Mouse (Mus musculus): Measurements from ENCODE around the gene Gm5142. TPM values are rescaled to one million over a fixed set of nuclear protein-coding genes. Genes with fewer than 3 reads are reported as not detected.

Gene Gm5142
- polyA plus RNA-seq, 1 experiment: not detected

DNA sequence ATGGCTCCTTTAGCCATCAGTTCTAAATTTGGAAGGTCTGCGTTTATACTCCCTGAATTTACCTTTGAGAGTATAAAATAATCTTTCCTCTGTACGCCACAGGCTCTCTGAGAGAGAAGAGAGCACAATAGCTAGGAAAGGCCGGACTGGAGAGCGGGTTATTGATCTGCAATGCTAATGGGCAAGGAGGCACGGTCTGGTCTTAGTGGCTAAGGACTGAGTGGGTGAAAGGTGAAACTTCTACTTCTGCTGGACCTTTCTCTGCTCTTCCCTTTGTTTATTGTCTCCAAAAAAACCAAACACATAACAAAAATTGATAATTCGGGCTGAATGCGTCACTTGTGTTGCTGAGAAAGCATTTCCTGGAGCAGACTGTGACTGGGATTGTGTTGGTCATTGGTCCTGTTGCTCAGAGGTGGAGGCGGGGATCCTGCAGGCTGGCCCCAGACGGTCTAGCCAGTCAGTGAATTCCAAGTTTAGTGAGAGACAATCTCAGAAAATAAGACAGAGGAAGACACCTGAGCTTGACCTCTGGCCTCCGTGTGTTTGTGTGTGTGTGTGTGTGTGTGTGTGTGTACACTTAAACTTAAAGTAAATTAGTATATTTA is 27.5 kb upstream of the Gm5142 start:
- Histone ChIP-seq H3K79me3 (ENCODE audit: low read depth) (peaks cover 44% of the 10 kb centered on the region), H3ac (ENCODE audit: control insufficient read depth, insufficient read length, low read depth) (no peak overlapping the region), H3K79me2 (ENCODE audit: control insufficient read depth, insufficient read depth) (peaks cover 82% of the 10 kb centered on the region), H3K4me3 (ENCODE audit: insufficient read depth, poor library complexity, severe bottlenecking) (no peak overlapping the region), H3K27me3 (ENCODE audit: control insufficient read depth, insufficient read depth, insufficient read length) (no peaks in the 10 kb centered on the region), H3K36me3 (ENCODE audit: control insufficient read depth, insufficient read depth) (peaks cover 9% of the 10 kb centered on the region)
- TF ChIP-seq USF1 (IDR thresholded peaks at IDR 0.05; ENCODE audit: low read depth) (no peak), MAX (IDR thresholded peaks at IDR 0.05) (no peak), MYOG (IDR thresholded peaks at IDR 0.05; ENCODE audit: control insufficient read depth, extremely low read depth, insufficient read length) (no peak)

- Histone ChIP-seq H3K36me3 (ENCODE audit: control insufficient read depth, insufficient read depth) (peaks cover 9% of the 10 kb centered on the region), H3ac (ENCODE audit: control insufficient read depth, insufficient read length, low read depth) (no peak overlapping the region), H3K79me2 (ENCODE audit: control insufficient read depth, insufficient read depth) (peaks cover 82% of the 10 kb centered on the region), H3K27me3 (ENCODE audit: control insufficient read depth, insufficient read depth, insufficient read length) (no peaks in the 10 kb centered on the region), H3K79me3 (ENCODE audit: low read depth) (peaks cover 44% of the 10 kb centered on the region), H3K4me3 (ENCODE audit: insufficient read depth, poor library complexity, severe bottlenecking) (no peak overlapping the region)
- TF ChIP-seq MYOD1 (IDR thresholded peaks at IDR 0.05; ENCODE audit: control insufficient read depth, insufficient read length, low read depth): no peak
- TF ChIP-seq MYOG (IDR thresholded peaks at IDR 0.05; ENCODE audit: control insufficient read depth, extremely low read depth, insufficient read length): no peak
- no peak for TF ChIP-seq MAX (IDR thresholded peaks at IDR 0.05)
- no peak for TF ChIP-seq USF1 (IDR thresholded peaks at IDR 0.05; ENCODE audit: low read depth)
Observed at GRCm38 (mm10) chr14:59205461-59205860, 26.9 kb upstream of the Gm5142 start.

DNA sequence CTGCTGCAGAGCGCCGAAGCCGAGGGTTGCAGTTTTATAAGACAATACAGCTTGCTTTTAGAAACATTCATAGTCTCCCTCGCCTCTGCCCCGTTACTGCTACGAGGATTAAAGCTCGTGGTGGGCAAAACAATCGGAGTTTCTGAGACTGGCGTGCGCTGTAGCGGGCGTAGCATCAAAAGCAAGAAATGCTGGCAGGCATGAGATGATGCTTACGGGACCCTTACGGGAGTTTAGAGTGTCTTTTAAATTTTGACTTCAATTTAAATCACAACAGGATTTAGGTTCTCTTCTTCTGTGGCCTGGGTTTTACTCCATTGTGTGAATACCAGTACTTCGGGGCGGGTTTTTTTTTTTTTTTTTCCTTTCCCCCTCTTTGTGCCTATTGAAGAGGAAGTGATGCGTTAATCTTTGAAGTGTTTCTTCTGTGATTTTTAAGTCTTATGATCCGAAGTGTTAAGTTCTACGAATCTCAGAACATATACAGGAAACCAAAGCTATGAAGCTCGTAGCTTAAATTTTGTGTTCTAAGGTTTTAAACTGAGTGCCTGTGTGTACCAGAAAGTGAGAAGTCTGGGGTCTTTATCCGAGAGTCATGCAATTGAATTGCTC is 23.2 kb upstream of the Gm5142 start:
- Histone ChIP-seq H3K79me2 (ENCODE audit: control insufficient read depth, insufficient read depth) (peaks cover 55% of the 10 kb centered on the region), H3K36me3 (ENCODE audit: control insufficient read depth, insufficient read depth) (no peaks in the 10 kb centered on the region), H3K79me3 (ENCODE audit: low read depth) (peaks cover 32% of the 10 kb centered on the region), H3K4me3 (ENCODE audit: insufficient read depth, poor library complexity, severe bottlenecking) (peak overlapping the region; percentile 79), H3ac (ENCODE audit: control insufficient read depth, insufficient read length, low read depth) (peak overlapping the region; percentile 91), H3K27me3 (ENCODE audit: control insufficient read depth, insufficient read depth, insufficient read length) (no peaks in the 10 kb centered on the region)
- TF ChIP-seq USF1 (IDR thresholded peaks at IDR 0.05; ENCODE audit: low read depth) (no peak), FOSL1 (IDR thresholded peaks at IDR 0.05; ENCODE audit: insufficient read depth, low read length, poor library complexity, severe bottlenecking) (no peak), CTCF (IDR thresholded peaks at IDR 0.05; ENCODE audit: control insufficient read depth, insufficient read depth, insufficient read length) (no peak), MAX (IDR thresholded peaks at IDR 0.05) (no peak), MYOG (IDR thresholded peaks at IDR 0.05; ENCODE audit: control insufficient read depth, extremely low read depth, insufficient read length) (no peak), MYOD1 (IDR thresholded peaks at IDR 0.05; ENCODE audit: control insufficient read depth, insufficient read length, low read depth) (no peak), CEBPB (IDR thresholded peaks at IDR 0.05; ENCODE audit: low read depth) (no peak)

DNA sequence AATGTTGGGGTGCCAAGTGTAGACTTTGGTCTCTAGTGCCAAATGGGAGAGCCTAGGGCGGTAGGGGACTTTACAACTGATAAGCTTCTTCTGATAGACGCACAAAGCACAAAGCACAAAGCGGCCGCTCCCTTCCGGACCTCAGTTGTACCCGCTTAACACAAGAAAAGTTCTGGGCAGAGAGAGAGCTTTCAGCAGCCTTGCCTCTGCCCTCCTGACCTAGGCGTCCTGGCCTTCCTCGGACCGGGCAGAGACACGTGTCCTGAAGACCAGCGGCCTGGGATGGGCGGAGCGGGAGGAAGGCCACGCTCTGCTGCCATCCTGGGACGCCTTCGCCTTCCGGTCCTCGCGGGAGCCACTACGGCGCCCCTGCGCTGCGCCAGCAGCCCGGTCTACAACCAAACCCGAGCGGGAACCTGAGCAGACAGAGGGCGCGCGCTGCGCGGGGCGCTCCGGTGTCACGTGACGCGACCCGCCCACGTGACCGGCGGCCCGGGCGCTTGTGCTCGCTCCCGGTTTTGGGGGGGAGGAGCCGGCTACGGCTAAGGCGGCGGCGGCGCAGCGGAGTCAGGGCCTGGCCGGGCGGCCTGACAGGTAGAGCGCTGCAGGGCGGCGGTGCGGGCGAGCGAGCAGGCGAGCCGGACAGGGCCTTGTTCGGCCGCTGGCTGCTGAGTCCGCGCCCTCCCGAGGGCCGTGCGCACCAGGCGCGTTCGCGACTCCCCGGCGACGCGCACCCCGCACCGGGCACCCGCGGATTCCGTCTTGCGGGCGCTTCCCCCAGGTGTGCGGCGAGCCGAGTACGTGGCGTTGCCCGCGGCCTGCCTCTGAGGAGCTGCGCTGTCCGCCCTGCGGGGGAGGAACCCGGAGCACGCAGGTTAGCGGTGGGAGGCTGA is 22.4 kb upstream of the Gm5142 start, which contains the start of gene Rcbtb1:
Rcbtb1 (plus strand) TSS at position 499 of the 893 bp plus-strand sequence.
- H3K79me3 ChIP-seq (ENCODE audit: low read depth): peaks cover 26% of the 10 kb centered on the region
- TF ChIP-seq CTCF (IDR thresholded peaks at IDR 0.05; ENCODE audit: control insufficient read depth, insufficient read depth, insufficient read length) (peak; percentile 69), USF1 (IDR thresholded peaks at IDR 0.05; ENCODE audit: low read depth) (peak; percentile 98), MAX (IDR thresholded peaks at IDR 0.05) (peak; percentile 97), MYOG (IDR thresholded peaks at IDR 0.05; ENCODE audit: control insufficient read depth, extremely low read depth, insufficient read length) (no peak)

GRCm38 (mm10) chr14:59186121-59186520 is 7.6 kb upstream of the Gm5142 start:
- no peak for TF ChIP-seq USF1 (IDR thresholded peaks at IDR 0.05; ENCODE audit: low read depth)
- no peak for TF ChIP-seq MYOD1 (IDR thresholded peaks at IDR 0.05; ENCODE audit: control insufficient read depth, insufficient read length, low read depth)
- TF ChIP-seq FOSL1 (IDR thresholded peaks at IDR 0.05; ENCODE audit: insufficient read depth, low read length, poor library complexity, severe bottlenecking): no peak
- no peak for TF ChIP-seq MYOG (IDR thresholded peaks at IDR 0.05; ENCODE audit: control insufficient read depth, extremely low read depth, insufficient read length)
- TF ChIP-seq CEBPB (IDR thresholded peaks at IDR 0.05; ENCODE audit: low read depth): no peak
- TF ChIP-seq MAX (IDR thresholded peaks at IDR 0.05): no peak
- TF ChIP-seq CTCF (IDR thresholded peaks at IDR 0.05; ENCODE audit: control insufficient read depth, insufficient read depth, insufficient read length): no peak
- H3K36me3 ChIP-seq (ENCODE audit: control insufficient read depth, insufficient read depth): no peaks in the 10 kb centered on the region

More for the DNA sequence above, 22.4 kb upstream of the Gm5142 start, which contains the start of gene Rcbtb1:
- H3K27me3 ChIP-seq (ENCODE audit: control insufficient read depth, insufficient read depth, insufficient read length): no peaks in the 10 kb centered on the region
- H3K36me3 ChIP-seq (ENCODE audit: control insufficient read depth, insufficient read depth): no peaks in the 10 kb centered on the region
- H3K79me2 ChIP-seq (ENCODE audit: control insufficient read depth, insufficient read depth): peaks cover 48% of the 10 kb centered on the region
- H3ac ChIP-seq (ENCODE audit: control insufficient read depth, insufficient read length, low read depth): peak within 1 kb of the TSS; percentile 91
- H3K4me3 ChIP-seq (ENCODE audit: insufficient read depth, poor library complexity, severe bottlenecking): peak within 1 kb of the TSS; percentile 79

More at GRCm38 (mm10) chr14:59186121-59186520, 7.6 kb upstream of the Gm5142 start:
- Histone ChIP-seq H3K79me2 (ENCODE audit: control insufficient read depth, insufficient read depth) (no peaks in the 10 kb centered on the region), H3K4me3 (ENCODE audit: insufficient read depth, poor library complexity, severe bottlenecking) (no peak overlapping the region), H3K27me3 (ENCODE audit: control insufficient read depth, insufficient read depth, insufficient read length) (no peaks in the 10 kb centered on the region), H3K79me3 (ENCODE audit: low read depth) (no peaks in the 10 kb centered on the region), H3ac (ENCODE audit: control insufficient read depth, insufficient read length, low read depth) (no peak overlapping the region)

All from C2C12 (cell line).